Mouse (Mus musculus): ENCODE measurements around the gene Cttnbp2. TPM values are rescaled to one million over a fixed set of nuclear protein-coding genes. Genes with fewer than 3 reads are reported as not detected.

Gene Cttnbp2
- polyA plus RNA-seq, 1 experiment from 2014 or later = 13.8 TPM

GRCm38 (mm10) chr6:18338307-18338706 lies 176.3 kb downstream of the Cttnbp2 start:
- Histone ChIP-seq H3K36me3 (no peaks in the 10 kb centered on the region), H3K27ac (no peak overlapping the region)
- ATAC-seq = peak; percentile 55; the same call in 1 of the 2 replicates

GRCm38 (mm10) chr6:18335393-18335792 lies 179.2 kb downstream of the Cttnbp2 start:
- WGBS = 78% methylated on average over 3 of the region's 3 CpGs
- Histone ChIP-seq H3K4me2 (replicated peaks) (no peak overlapping the region), H3K9ac (no peak overlapping the region), H3K27ac (no peak overlapping the region), H3K4me3 (replicated peaks) (no peak overlapping the region), H3K4me1 (replicated peaks) (no peaks in the 10 kb centered on the region), H3K9me3 (no peaks in the 10 kb centered on the region), H3K36me3 (no peaks in the 10 kb centered on the region), H3K27me3 (replicated peaks) (no peaks in the 10 kb centered on the region)
- ATAC-seq = no peak

More at GRCm38 (mm10) chr6:18338307-18338706, 176.3 kb downstream of the Cttnbp2 start:
- no peaks in the 10 kb centered on the region for H3K27me3 ChIP-seq (replicated peaks)
- H3K4me2 ChIP-seq (replicated peaks) = no peak overlapping the region
- no peaks in the 10 kb centered on the region for H3K4me1 ChIP-seq (replicated peaks)
- no peaks in the 10 kb centered on the region for H3K9me3 ChIP-seq
- H3K4me3 ChIP-seq (replicated peaks) = no peak overlapping the region
- no peak overlapping the region for H3K9ac ChIP-seq

DNA sequence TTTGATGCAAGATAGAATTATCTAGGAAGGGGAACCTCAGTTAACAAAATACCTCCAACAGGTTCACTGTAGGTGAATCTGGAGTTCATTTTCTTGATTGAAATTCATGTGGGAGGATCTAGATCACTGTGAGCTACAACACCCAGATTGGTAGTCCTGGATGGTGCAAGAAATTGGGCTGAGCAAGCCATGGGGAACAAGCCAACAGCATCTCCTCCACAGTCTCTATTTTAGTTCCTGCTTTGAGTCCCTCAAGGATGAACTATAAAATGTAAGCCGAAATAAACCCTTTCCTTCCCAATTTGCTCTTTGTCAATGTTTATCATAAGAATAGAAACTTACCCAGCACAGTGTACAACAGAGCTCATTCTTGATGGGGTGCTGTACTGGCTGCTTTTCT lies 191.7 kb downstream of the Cttnbp2 start:
- no peak overlapping the region for H3K9ac ChIP-seq
- WGBS = 80% methylated on average over 1 of the region's 1 CpGs
- H3K4me2 ChIP-seq (replicated peaks) = no peak overlapping the region
- H3K27ac ChIP-seq = no peak overlapping the region
- no peaks in the 10 kb centered on the region for H3K4me1 ChIP-seq (replicated peaks)
- H3K4me3 ChIP-seq (replicated peaks) = no peak overlapping the region
- H3K36me3 ChIP-seq = no peaks in the 10 kb centered on the region
- no peaks in the 10 kb centered on the region for H3K27me3 ChIP-seq (replicated peaks)
- ATAC-seq = no peak
- H3K9me3 ChIP-seq = no peaks in the 10 kb centered on the region

All from intestine, embryonic 15.5 days (tissue).